Mouse (Mus musculus): ENCODE results near the gene Ttc27. TPM values are rescaled to one million over a fixed set of nuclear protein-coding genes. Genes with fewer than 3 reads are reported as not detected.

The Ttc27 gene
- polyA plus RNA-seq, 1 experiment from 2014 or later: 17.7 TPM

- Histone ChIP-seq H3K27me3 (ENCODE audit: control insufficient read depth, insufficient read depth, low read depth, low read length) (no peaks in the 10 kb centered on the region), H3K9me3 (replicated peaks; ENCODE audit: control insufficient read depth, low read length, poor library complexity, severe bottlenecking) (no peaks in the 10 kb centered on the region), H3K4me2 (ENCODE audit: low read length) (no peak overlapping the region), H3K4me1 (ENCODE audit: control insufficient read depth, insufficient read depth, low read length) (no peaks in the 10 kb centered on the region), H3K27ac (ENCODE audit: low read length) (no peak overlapping the region), H3K9ac (ENCODE audit: low read depth, low read length) (no peak overlapping the region), H3K4me3 (ENCODE audit: low read depth, low read length) (no peak overlapping the region), H3K36me3 (ENCODE audit: control insufficient read depth, insufficient read depth, low read length) (no peaks in the 10 kb centered on the region; the same call in 1 of the 2 replicates)
- 88% methylated on average over 1 of the region's 1 CpGs for WGBS
- ATAC-seq: no peak
Observed at GRCm38 (mm10) chr17:74904332-74904687, 186.8 kb downstream of the Ttc27 start.

- H3K27me3 ChIP-seq (ENCODE audit: control insufficient read depth, insufficient read depth, low read depth, low read length): no peaks in the 10 kb centered on the region
- H3K9me3 ChIP-seq (replicated peaks; ENCODE audit: control insufficient read depth, low read length, poor library complexity, severe bottlenecking): no peaks in the 10 kb centered on the region
- no peak for ATAC-seq
- H3K4me1 ChIP-seq (ENCODE audit: control insufficient read depth, insufficient read depth, low read length): no peaks in the 10 kb centered on the region
- H3K4me2 ChIP-seq (ENCODE audit: low read length): no peak overlapping the region
- 92% methylated on average over 3 of the region's 3 CpGs for WGBS
- no peak overlapping the region for H3K27ac ChIP-seq (ENCODE audit: low read length)
- no peaks in the 10 kb centered on the region; the same call in 1 of the 2 replicates for H3K36me3 ChIP-seq (ENCODE audit: control insufficient read depth, insufficient read depth, low read length)
- H3K9ac ChIP-seq (ENCODE audit: low read depth, low read length): no peak overlapping the region
- H3K4me3 ChIP-seq (ENCODE audit: low read depth, low read length): no peak overlapping the region
Observed at GRCm38 (mm10) chr17:74904956-74905355, 187.4 kb downstream of the Ttc27 start.

- H3K27me3 ChIP-seq (ENCODE audit: control insufficient read depth, insufficient read depth, low read depth, low read length): no peaks in the 10 kb centered on the region
- no peak overlapping the region for H3K4me2 ChIP-seq (ENCODE audit: low read length)
- H3K27ac ChIP-seq (ENCODE audit: low read length): no peak overlapping the region
- no peaks in the 10 kb centered on the region for H3K4me1 ChIP-seq (ENCODE audit: control insufficient read depth, insufficient read depth, low read length)
- H3K9me3 ChIP-seq (replicated peaks; ENCODE audit: control insufficient read depth, low read length, poor library complexity, severe bottlenecking): no peaks in the 10 kb centered on the region
- 92% methylated on average over 2 of the region's 2 CpGs for WGBS
- no peak for ATAC-seq
- H3K36me3 ChIP-seq (ENCODE audit: control insufficient read depth, insufficient read depth, low read length): no peaks in the 10 kb centered on the region
- H3K9ac ChIP-seq (ENCODE audit: low read depth, low read length): no peak overlapping the region
- H3K4me3 ChIP-seq (ENCODE audit: low read depth, low read length): no peak overlapping the region
Observed at GRCm38 (mm10) chr17:74912995-74913394, 195.5 kb downstream of the Ttc27 start.

Other genes with a start within 250 kb of the Ttc27 start
- gene Yipf4, start 228.2 kb upstream of the Ttc27 start, polyA plus RNA-seq (2015; fragmentation: Nextera tagmentation; extraction: Ambion mirVana): 45.8 and 53.0 TPM in 2 replicates
- gene Birc6, start 189.4 kb upstream of the Ttc27 start, polyA plus RNA-seq (2015; fragmentation: Nextera tagmentation; extraction: Ambion mirVana): 85.9 and 91.5 TPM in 2 replicates

All from midbrain, embryonic 16.5 days (tissue).